Mouse (Mus musculus) olfactory bulb, adult 2 months (tissue): Measurements from ENCODE around the gene Neurl2.
"Not testable (repeated sequence)": the region's sequence is repeated elsewhere in the genome, so short reads cannot be mapped to it uniquely, and the experiment has no call there.

Source experiments
- CTCF ChIP-seq: fragments of 200-500 bp; IDR thresholded peaks from 2 replicates; pipeline ENCODE4 v1.5.1; 2012; ENCODE audit warnings: low read depth, mild to moderate bottlenecking, low read length, moderate library complexity; ENCODE audit not compliant: insufficient read depth
- POLR2A ChIP-seq: fragments of 200-500 bp; IDR thresholded peaks from 2 replicates; pipeline ENCODE4 v1.6.1; 2012; ENCODE audit warnings: mild to moderate bottlenecking, low read depth, low read length, moderate library complexity; ENCODE audit not compliant: insufficient read depth

- TF ChIP-seq POLR2A, CTCF: not testable (repeated sequence)
Measured at GRCm38 (mm10) chr2:164855572-164855971, 22.3 kb upstream of the Neurl2 start.
